Mouse (Mus musculus) urinary bladder, postnatal 36 days (tissue): ENCODE data around the gene Dbn1.

ENCODE experiments used
- DNase-seq, 2 experiments: peaks; one replicate each; pipeline ENCODE4 v3.0.0; 2022; ENCODE audit warnings: low spot score in 2 of 2, mixed read lengths in 1 of 2

Dbn1 gene

GRCm38 (mm10) chr13:55478036-55478435, 9.9 kb downstream of the Dbn1 start:
- no peak for DNase-seq

- DNase-seq = no peak
Measured at GRCm38 (mm10) chr13:55477492-55477891, 10.4 kb downstream of the Dbn1 start.

- no peak for DNase-seq
Measured at GRCm38 (mm10) chr13:55476256-55476655, 11.7 kb downstream of the Dbn1 start.

GRCm38 (mm10) chr13:55475750-55476149, 12.2 kb downstream of the Dbn1 start:
- no peak for DNase-seq

GRCm38 (mm10) chr13:55474621-55475069, 13.3 kb downstream of the Dbn1 start:
- DNase-seq = no peak

GRCm38 (mm10) chr13:55473961-55474360, 13.9 kb downstream of the Dbn1 start:
- DNase-seq = no peak

GRCm38 (mm10) chr13:55473076-55473831, 14.7 kb downstream of the Dbn1 start:
- DNase-seq = no peak

- DNase-seq = no peak
Measured at GRCm38 (mm10) chr13:55472132-55473022, 15.5 kb downstream of the Dbn1 start.

- no peak for DNase-seq
Measured at GRCm38 (mm10) chr13:55471819-55472131, 16.1 kb downstream of the Dbn1 start.

- DNase-seq = peak; percentile 67 to 80
Measured at GRCm38 (mm10) chr13:55471156-55471818, 16.6 kb downstream of the Dbn1 start.

- DNase-seq = no peak
Measured at GRCm38 (mm10) chr13:55470372-55470771, 17.5 kb downstream of the Dbn1 start.

- DNase-seq = no peak
Measured at GRCm38 (mm10) chr13:55468851-55469560, 18.9 kb downstream of the Dbn1 start.

GRCm38 (mm10) chr13:55465830-55466440, 22.0 kb downstream of the Dbn1 start:
- DNase-seq = no peak

GRCm38 (mm10) chr13:55465184-55465583, 22.7 kb downstream of the Dbn1 start:
- DNase-seq = no peak

GRCm38 (mm10) chr13:55464027-55464884, 23.7 kb downstream of the Dbn1 start, which contains the start of gene Prr7:
Gene Prr7, plus strand, starts transcription at chr13:55464267.
- DNase-seq = no peak

GRCm38 (mm10) chr13:55463399-55464026, 24.4 kb downstream of the Dbn1 start:
- no peak for DNase-seq

GRCm38 (mm10) chr13:55462965-55463364, 24.9 kb downstream of the Dbn1 start:
- DNase-seq = no peak

- no peak for DNase-seq
Measured at GRCm38 (mm10) chr13:55451785-55452549, 35.9 kb downstream of the Dbn1 start.

GRCm38 (mm10) chr13:55451296-55451695, 36.6 kb downstream of the Dbn1 start:
- DNase-seq = no peak
